Mouse (Mus musculus): ENCODE data around the gene H2-DMb2. TPM values are rescaled to one million over a fixed set of nuclear protein-coding genes. Genes with fewer than 3 reads are reported as not detected.

The H2-DMb2 gene
- polyA plus RNA-seq, 1 experiment from 2014 or later: 0.32 TPM

- H3K9me3 ChIP-seq (ENCODE audit: control insufficient read depth, low read length): no peaks in the 10 kb centered on the region
- H3K27ac ChIP-seq (ENCODE audit: low read depth, low read length): no peak overlapping the region
- ATAC-seq (replicated peaks; ENCODE audit: low FRiP score): peak; percentile 21; the same call in 1 of the 2 replicates
- WGBS: 6% methylated on average over 14 of the region's 14 CpGs
- H3K27me3 ChIP-seq (replicated peaks; ENCODE audit: control insufficient read depth, insufficient read depth, low read length): peaks cover 61% of the 10 kb centered on the region
- peaks cover 7% of the 10 kb centered on the region for H3K4me1 ChIP-seq (replicated peaks; ENCODE audit: control insufficient read depth, insufficient read depth, low read length)
- peak overlapping the region; percentile 36 for H3K9ac ChIP-seq (ENCODE audit: low read depth, low read length)
- DNase-seq (ENCODE audit: low spot score): no peak
- H3K4me3 ChIP-seq (ENCODE audit: low read depth, low read length): peak overlapping the region; percentile 56
- no peaks in the 10 kb centered on the region for H3K36me3 ChIP-seq (ENCODE audit: control insufficient read depth, insufficient read depth, low read length)
- H3K4me2 ChIP-seq: peak overlapping the region; percentile 90
These were observed 43.8 kb downstream of the H2-DMb2 start for GRCm38 (mm10) chr17:34186885-34187260.

GRCm38 (mm10) chr17:34187261-34187916 lies 44.3 kb downstream of the H2-DMb2 start, which contains the start of the genes Tap1 and Psmb9:
Gene Tap1 (plus strand): TSS chr17:34187553.
Gene Psmb9 (minus strand): TSS chr17:34187764.
- under 1% methylated on average over 46 of the region's 46 CpGs for WGBS
- Histone ChIP-seq H3K4me1 (replicated peaks; ENCODE audit: control insufficient read depth, insufficient read depth, low read length) (peaks cover 7% of the 10 kb centered on the region), H3K9ac (ENCODE audit: low read depth, low read length) (peak within 1 kb of the TSS; percentile 57), H3K27me3 (replicated peaks; ENCODE audit: control insufficient read depth, insufficient read depth, low read length) (peaks cover 66% of the 10 kb centered on the region), H3K36me3 (ENCODE audit: control insufficient read depth, insufficient read depth, low read length) (no peaks in the 10 kb centered on the region), H3K27ac (ENCODE audit: low read depth, low read length) (no peak within 1 kb of the TSS), H3K4me2 (peak within 1 kb of the TSS; percentile 90), H3K4me3 (ENCODE audit: low read depth, low read length) (peak within 1 kb of the TSS; percentile 56), H3K9me3 (ENCODE audit: control insufficient read depth, low read length) (no peaks in the 10 kb centered on the region)
- DNase-seq (ENCODE audit: low spot score) (peak; percentile 97), ATAC-seq (replicated peaks; ENCODE audit: low FRiP score) (peak; percentile 94)

GRCm38 (mm10) chr17:34188010-34188409 lies 44.9 kb downstream of the H2-DMb2 start:
- H3K9me3 ChIP-seq (ENCODE audit: control insufficient read depth, low read length): no peaks in the 10 kb centered on the region
- H3K4me2 ChIP-seq: peak overlapping the region; percentile 90
- H3K4me1 ChIP-seq (replicated peaks; ENCODE audit: control insufficient read depth, insufficient read depth, low read length): peaks cover 7% of the 10 kb centered on the region
- 5% methylated on average over 20 of the region's 20 CpGs for WGBS
- DNase-seq (ENCODE audit: low spot score) (no peak), ATAC-seq (replicated peaks; ENCODE audit: low FRiP score) (0 out of 2 replicates have a peak, but pooled peaks have one; percentile 2)
- H3K27me3 ChIP-seq (replicated peaks; ENCODE audit: control insufficient read depth, insufficient read depth, low read length): peaks cover 72% of the 10 kb centered on the region
- H3K4me3 ChIP-seq (ENCODE audit: low read depth, low read length): peak overlapping the region; percentile 56
- peak overlapping the region; percentile 57 for H3K9ac ChIP-seq (ENCODE audit: low read depth, low read length)
- no peaks in the 10 kb centered on the region for H3K36me3 ChIP-seq (ENCODE audit: control insufficient read depth, insufficient read depth, low read length)
- no peak overlapping the region for H3K27ac ChIP-seq (ENCODE audit: low read depth, low read length)

GRCm38 (mm10) chr17:34188986-34189385 lies 45.9 kb downstream of the H2-DMb2 start:
- H3K4me1 ChIP-seq (replicated peaks; ENCODE audit: control insufficient read depth, insufficient read depth, low read length): peaks cover 7% of the 10 kb centered on the region
- 67% methylated on average over 6 of the region's 6 CpGs for WGBS
- no peak overlapping the region for H3K9ac ChIP-seq (ENCODE audit: low read depth, low read length)
- no peak for DNase-seq (ENCODE audit: low spot score)
- no peak for ATAC-seq (replicated peaks; ENCODE audit: low FRiP score)
- H3K4me2 ChIP-seq: no peak overlapping the region
- no peak overlapping the region for H3K4me3 ChIP-seq (ENCODE audit: low read depth, low read length)
- H3K27ac ChIP-seq (ENCODE audit: low read depth, low read length): no peak overlapping the region
- H3K9me3 ChIP-seq (ENCODE audit: control insufficient read depth, low read length): no peaks in the 10 kb centered on the region
- H3K27me3 ChIP-seq (replicated peaks; ENCODE audit: control insufficient read depth, insufficient read depth, low read length): peaks cover 77% of the 10 kb centered on the region
- no peaks in the 10 kb centered on the region for H3K36me3 ChIP-seq (ENCODE audit: control insufficient read depth, insufficient read depth, low read length)

- WGBS: 24% methylated on average over 16 of the region's 16 CpGs
- no peak overlapping the region for H3K4me2 ChIP-seq
- H3K9ac ChIP-seq (ENCODE audit: low read depth, low read length): no peak overlapping the region
- no peak overlapping the region for H3K27ac ChIP-seq (ENCODE audit: low read depth, low read length)
- ATAC-seq (replicated peaks; ENCODE audit: low FRiP score): no peak
- no peak overlapping the region for H3K4me3 ChIP-seq (ENCODE audit: low read depth, low read length)
- peaks cover 14% of the 10 kb centered on the region for H3K4me1 ChIP-seq (replicated peaks; ENCODE audit: control insufficient read depth, insufficient read depth, low read length)
- H3K9me3 ChIP-seq (ENCODE audit: control insufficient read depth, low read length): no peaks in the 10 kb centered on the region
- H3K27me3 ChIP-seq (replicated peaks; ENCODE audit: control insufficient read depth, insufficient read depth, low read length): peaks cover 94% of the 10 kb centered on the region
- DNase-seq (ENCODE audit: low spot score): no peak
- H3K36me3 ChIP-seq (ENCODE audit: control insufficient read depth, insufficient read depth, low read length): no peaks in the 10 kb centered on the region
These were observed 49.7 kb downstream of the H2-DMb2 start for GRCm38 (mm10) chr17:34192852-34193251.

GRCm38 (mm10) chr17:34193468-34193867 lies 50.4 kb downstream of the H2-DMb2 start:
- DNase-seq (ENCODE audit: low spot score) (no peak), ATAC-seq (replicated peaks; ENCODE audit: low FRiP score) (no peak)
- H3K4me3 ChIP-seq (ENCODE audit: low read depth, low read length): no peak overlapping the region
- no peaks in the 10 kb centered on the region for H3K9me3 ChIP-seq (ENCODE audit: control insufficient read depth, low read length)
- 44% methylated on average over 8 of the region's 8 CpGs for WGBS
- peaks cover 95% of the 10 kb centered on the region for H3K27me3 ChIP-seq (replicated peaks; ENCODE audit: control insufficient read depth, insufficient read depth, low read length)
- no peaks in the 10 kb centered on the region for H3K36me3 ChIP-seq (ENCODE audit: control insufficient read depth, insufficient read depth, low read length)
- no peak overlapping the region for H3K27ac ChIP-seq (ENCODE audit: low read depth, low read length)
- H3K4me2 ChIP-seq: no peak overlapping the region
- H3K9ac ChIP-seq (ENCODE audit: low read depth, low read length): no peak overlapping the region
- H3K4me1 ChIP-seq (replicated peaks; ENCODE audit: control insufficient read depth, insufficient read depth, low read length): peaks cover 11% of the 10 kb centered on the region

GRCm38 (mm10) chr17:34194723-34195122 lies 51.6 kb downstream of the H2-DMb2 start:
- Histone ChIP-seq H3K9me3 (ENCODE audit: control insufficient read depth, low read length) (no peaks in the 10 kb centered on the region), H3K4me2 (no peak overlapping the region), H3K9ac (ENCODE audit: low read depth, low read length) (no peak overlapping the region), H3K4me3 (ENCODE audit: low read depth, low read length) (no peak overlapping the region), H3K4me1 (replicated peaks; ENCODE audit: control insufficient read depth, insufficient read depth, low read length) (peaks cover 11% of the 10 kb centered on the region), H3K36me3 (ENCODE audit: control insufficient read depth, insufficient read depth, low read length) (no peaks in the 10 kb centered on the region), H3K27ac (ENCODE audit: low read depth, low read length) (no peak overlapping the region), H3K27me3 (replicated peaks; ENCODE audit: control insufficient read depth, insufficient read depth, low read length) (peaks cover 95% of the 10 kb centered on the region)
- no peak for DNase-seq (ENCODE audit: low spot score)
- WGBS: 70% methylated on average over 4 of the region's 4 CpGs
- ATAC-seq (replicated peaks; ENCODE audit: low FRiP score): no peak

GRCm38 (mm10) chr17:34196491-34196890 lies 53.4 kb downstream of the H2-DMb2 start:
- DNase-seq (ENCODE audit: low spot score) (no peak), ATAC-seq (replicated peaks; ENCODE audit: low FRiP score) (no peak)
- Histone ChIP-seq H3K9me3 (ENCODE audit: control insufficient read depth, low read length) (no peaks in the 10 kb centered on the region), H3K4me2 (no peak overlapping the region), H3K4me3 (ENCODE audit: low read depth, low read length) (no peak overlapping the region), H3K27me3 (replicated peaks; ENCODE audit: control insufficient read depth, insufficient read depth, low read length) (peaks cover 86% of the 10 kb centered on the region), H3K27ac (ENCODE audit: low read depth, low read length) (no peak overlapping the region), H3K9ac (ENCODE audit: low read depth, low read length) (no peak overlapping the region), H3K4me1 (replicated peaks; ENCODE audit: control insufficient read depth, insufficient read depth, low read length) (peaks cover 11% of the 10 kb centered on the region), H3K36me3 (ENCODE audit: control insufficient read depth, insufficient read depth, low read length) (no peaks in the 10 kb centered on the region)
- 27% methylated on average over 12 of the region's 12 CpGs for WGBS
